Mouse (Mus musculus): ENCODE measurements around the gene Fam98c. TPM values are rescaled to one million over a fixed set of nuclear protein-coding genes. Genes with fewer than 3 reads are reported as not detected.
A peak's percentile ranks its signal among the peaks of the same experiment; 100 is the strongest.

Gene Fam98c
- polyA plus RNA-seq, 1 experiment: 11.6 TPM

DNA sequence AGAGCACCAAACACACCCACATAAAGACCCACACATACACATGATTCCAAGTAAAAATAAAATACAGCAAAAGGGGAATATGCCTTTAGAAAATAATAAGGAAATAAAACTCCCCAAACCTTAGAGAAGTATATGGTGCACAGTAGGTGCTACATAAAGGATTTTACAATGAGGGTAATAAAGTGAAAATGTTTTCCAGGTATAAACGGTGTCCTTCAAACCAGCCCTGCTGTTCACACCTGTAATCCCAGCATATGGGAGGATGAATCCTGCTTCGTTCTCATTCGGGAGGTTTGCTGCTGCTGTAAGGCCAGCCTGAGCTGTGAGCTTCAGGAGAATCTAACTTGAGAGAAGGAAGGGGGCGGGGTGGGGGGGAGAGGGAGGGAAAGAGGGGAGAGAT, 21.8 kb downstream of the Fam98c start:
- H3K36me3 ChIP-seq (ENCODE audit: control insufficient read depth, insufficient read depth): no peaks in the 10 kb centered on the region
- H3K79me2 ChIP-seq (ENCODE audit: control insufficient read depth, insufficient read depth): no peaks in the 10 kb centered on the region
- no peak overlapping the region for H3ac ChIP-seq (ENCODE audit: control insufficient read depth, insufficient read length)
- H3K27me3 ChIP-seq (ENCODE audit: control insufficient read depth, insufficient read depth, insufficient read length): no peaks in the 10 kb centered on the region
- TF ChIP-seq TCF3 (IDR thresholded peaks at IDR 0.05; ENCODE audit: insufficient read length, low read depth) (no peak), MYOG (IDR thresholded peaks at IDR 0.05; ENCODE audit: control insufficient read depth in 1 of 3, insufficient read depth in 1 of 3, insufficient read length in 2 of 3, low read depth in 2 of 3) (no peak), E2F4 (IDR thresholded peaks at IDR 0.05; ENCODE audit: insufficient read depth) (no peak), USF1 (IDR thresholded peaks at IDR 0.05; ENCODE audit: low read depth) (no peak), TCF12 (IDR thresholded peaks at IDR 0.05; ENCODE audit: insufficient read depth, poor library complexity, severe bottlenecking) (no peak), MAX (IDR thresholded peaks at IDR 0.05; ENCODE audit: low read depth) (no peak), POLR2AphosphoS2 (IDR thresholded peaks at IDR 0.05; ENCODE audit: insufficient read length, low read depth) (no peak), SRF (IDR thresholded peaks at IDR 0.05; ENCODE audit: control insufficient read depth, insufficient read length, low read depth) (no peak), CEBPB (IDR thresholded peaks at IDR 0.05; ENCODE audit: insufficient read depth, poor library complexity, severe bottlenecking) (no peak), REST (IDR thresholded peaks at IDR 0.05; ENCODE audit: insufficient read depth, insufficient read length) (no peak)
- H3K4me2 ChIP-seq (ENCODE audit: low read depth): no peak overlapping the region
- H3K4me3 ChIP-seq: no peak overlapping the region

- Histone ChIP-seq H3K27me3 (ENCODE audit: control insufficient read depth, insufficient read depth, insufficient read length) (no peaks in the 10 kb centered on the region), H3K79me2 (ENCODE audit: control insufficient read depth, insufficient read depth) (no peaks in the 10 kb centered on the region)
- TF ChIP-seq POLR2A (IDR thresholded peaks at IDR 0.05; ENCODE audit: insufficient read length, low read depth) (no peak), CEBPB (IDR thresholded peaks at IDR 0.05; ENCODE audit: insufficient read depth, poor library complexity, severe bottlenecking) (no peak), SRF (IDR thresholded peaks at IDR 0.05; ENCODE audit: control insufficient read depth, insufficient read length, low read depth) (no peak), TCF3 (IDR thresholded peaks at IDR 0.05; ENCODE audit: insufficient read length, low read depth) (no peak), E2F4 (IDR thresholded peaks at IDR 0.05; ENCODE audit: insufficient read depth) (no peak)
These were observed 27.3 kb downstream of the Fam98c start for GRCm38 (mm10) chr7:29128725-29129124.

GRCm38 (mm10) chr7:29126173-29126915, 29.7 kb downstream of the Fam98c start:
- no peak overlapping the region for H3K4me3 ChIP-seq
- TF ChIP-seq REST (IDR thresholded peaks at IDR 0.05; ENCODE audit: insufficient read depth, insufficient read length) (no peak), USF1 (IDR thresholded peaks at IDR 0.05; ENCODE audit: low read depth) (peak; percentile 57)
- peaks cover 15% of the 10 kb centered on the region for H3K79me2 ChIP-seq (ENCODE audit: control insufficient read depth, insufficient read depth)
- H3K27me3 ChIP-seq (ENCODE audit: control insufficient read depth, insufficient read depth, insufficient read length): no peaks in the 10 kb centered on the region
- H3K36me3 ChIP-seq (ENCODE audit: control insufficient read depth, insufficient read depth): no peaks in the 10 kb centered on the region
- no peak overlapping the region for H3K4me2 ChIP-seq (ENCODE audit: low read depth)
- no peak overlapping the region for H3ac ChIP-seq (ENCODE audit: control insufficient read depth, insufficient read length)

More at GRCm38 (mm10) chr7:29128725-29129124, 27.3 kb downstream of the Fam98c start:
- Histone ChIP-seq H3K4me2 (ENCODE audit: low read depth) (no peak overlapping the region), H3ac (ENCODE audit: control insufficient read depth, insufficient read length) (no peak overlapping the region), H3K36me3 (ENCODE audit: control insufficient read depth, insufficient read depth) (no peaks in the 10 kb centered on the region), H3K4me3 (no peak overlapping the region)

DNA sequence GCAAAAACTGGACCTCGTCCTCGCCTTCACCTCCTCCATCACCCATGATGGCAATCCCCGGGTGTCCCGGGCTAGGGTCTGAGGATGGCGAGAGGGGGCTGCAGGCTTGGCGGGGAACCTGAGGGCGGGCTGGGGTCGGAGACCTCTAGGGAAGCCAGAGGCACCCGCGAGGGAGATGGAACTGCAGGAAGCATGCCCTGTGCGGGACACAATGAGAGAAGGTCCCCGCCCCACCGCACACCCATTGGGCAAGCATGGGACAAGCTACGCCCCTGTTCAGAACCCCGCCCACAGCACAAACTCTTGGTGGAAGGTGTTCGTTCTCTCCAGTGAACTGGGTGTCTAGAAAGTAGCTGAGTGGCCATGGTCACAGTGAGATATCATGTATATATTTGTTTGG, 31.1 kb downstream of the Fam98c start, which contains the start of gene Ryr1:
TSS of gene Ryr1 (minus strand) at position 210 of the 400 bp plus-strand sequence.
- TF ChIP-seq CEBPB (IDR thresholded peaks at IDR 0.05; ENCODE audit: insufficient read depth, poor library complexity, severe bottlenecking) (no peak), E2F4 (IDR thresholded peaks at IDR 0.05; ENCODE audit: insufficient read depth) (no peak), USF1 (IDR thresholded peaks at IDR 0.05; ENCODE audit: low read depth) (no peak), REST (IDR thresholded peaks at IDR 0.05; ENCODE audit: insufficient read depth, insufficient read length) (no peak), MAX (IDR thresholded peaks at IDR 0.05; ENCODE audit: low read depth) (no peak), TCF12 (IDR thresholded peaks at IDR 0.05; ENCODE audit: insufficient read depth, poor library complexity, severe bottlenecking) (no peak), MYOD1 (IDR thresholded peaks at IDR 0.05; ENCODE audit: control insufficient read depth in 1 of 3, insufficient read length in 2 of 3, low read depth in 2 of 3) (no peak), MYOG (IDR thresholded peaks at IDR 0.05; ENCODE audit: control insufficient read depth in 1 of 3, insufficient read depth in 1 of 3, insufficient read length in 2 of 3, low read depth in 2 of 3) (peak in 1 of 3 experiments; percentile 10), POLR2AphosphoS2 (IDR thresholded peaks at IDR 0.05; ENCODE audit: insufficient read length, low read depth) (peak; percentile 92), POLR2A (IDR thresholded peaks at IDR 0.05; ENCODE audit: insufficient read length, low read depth) (peak; percentile 93)

DNA sequence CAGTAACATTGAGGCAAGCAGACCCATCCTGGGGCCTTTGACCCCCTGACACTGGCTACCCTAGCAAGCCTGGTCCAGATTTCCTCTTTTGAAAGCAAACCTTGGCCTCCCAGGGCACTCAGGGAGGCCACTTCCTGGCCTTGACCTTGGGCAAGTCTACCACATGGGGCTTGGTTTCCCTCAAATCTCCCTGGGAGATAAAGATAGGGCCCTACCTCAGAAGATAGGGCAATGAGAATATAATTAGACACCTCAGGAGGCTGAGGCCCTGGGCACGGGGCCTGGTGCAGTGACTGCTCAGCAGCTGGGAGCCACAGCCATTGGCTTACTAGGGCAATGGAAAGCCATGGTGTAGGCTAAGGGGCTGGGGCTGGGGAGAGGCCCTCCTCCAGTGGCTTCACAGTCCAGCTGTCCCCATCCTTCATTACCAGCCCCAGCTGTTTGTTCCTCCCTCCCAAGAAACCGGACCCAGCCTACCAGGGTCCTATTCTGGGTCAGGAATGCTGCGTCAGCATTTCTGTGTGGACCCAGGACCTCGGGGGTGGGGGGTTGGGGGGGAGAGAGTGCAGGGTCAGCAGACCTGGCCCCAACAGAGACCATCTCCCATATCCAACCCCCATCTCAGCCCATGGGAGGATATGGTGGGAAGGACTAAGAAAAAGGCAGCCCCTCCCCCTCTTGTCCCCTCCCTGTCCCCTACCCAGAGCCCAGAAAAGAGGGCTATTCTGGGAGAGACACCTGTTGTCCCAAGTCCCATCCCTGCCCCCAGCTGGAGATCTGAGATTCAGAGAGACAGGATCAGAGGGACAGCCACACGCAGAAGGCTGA, 32.3 kb downstream of the Fam98c start:
- TF ChIP-seq CEBPB (IDR thresholded peaks at IDR 0.05; ENCODE audit: insufficient read depth, poor library complexity, severe bottlenecking): no peak
- peak; percentile 57 for TF ChIP-seq TCF3 (IDR thresholded peaks at IDR 0.05; ENCODE audit: insufficient read length, low read depth)
- TF ChIP-seq MYOD1 (IDR thresholded peaks at IDR 0.05; ENCODE audit: control insufficient read depth in 1 of 3, insufficient read length in 2 of 3, low read depth in 2 of 3): peak; percentile 90 to 98 (median 97)
- TF ChIP-seq POLR2A (IDR thresholded peaks at IDR 0.05; ENCODE audit: insufficient read length, low read depth): peak; percentile 50
- no peak for TF ChIP-seq POLR2AphosphoS2 (IDR thresholded peaks at IDR 0.05; ENCODE audit: insufficient read length, low read depth)
- no peak for TF ChIP-seq TCF12 (IDR thresholded peaks at IDR 0.05; ENCODE audit: insufficient read depth, poor library complexity, severe bottlenecking)
- TF ChIP-seq MYOG (IDR thresholded peaks at IDR 0.05; ENCODE audit: control insufficient read depth in 1 of 3, insufficient read depth in 1 of 3, insufficient read length in 2 of 3, low read depth in 2 of 3): peak; percentile 61 to 97 (median 74)
- no peak for TF ChIP-seq MAX (IDR thresholded peaks at IDR 0.05; ENCODE audit: low read depth)
- TF ChIP-seq REST (IDR thresholded peaks at IDR 0.05; ENCODE audit: insufficient read depth, insufficient read length): no peak
- Histone ChIP-seq H3ac (ENCODE audit: control insufficient read depth, insufficient read length) (peak overlapping the region; percentile 73), H3K4me3 (peak overlapping the region; percentile 54), H3K4me2 (ENCODE audit: low read depth) (peak overlapping the region; percentile 82), H3K27me3 (ENCODE audit: control insufficient read depth, insufficient read depth, insufficient read length) (no peaks in the 10 kb centered on the region), H3K36me3 (ENCODE audit: control insufficient read depth, insufficient read depth) (no peaks in the 10 kb centered on the region), H3K79me2 (ENCODE audit: control insufficient read depth, insufficient read depth) (peaks cover 15% of the 10 kb centered on the region)

More for the DNA sequence above, 31.1 kb downstream of the Fam98c start, which contains the start of gene Ryr1:
- peaks cover 15% of the 10 kb centered on the region for H3K79me2 ChIP-seq (ENCODE audit: control insufficient read depth, insufficient read depth)
- H3K36me3 ChIP-seq (ENCODE audit: control insufficient read depth, insufficient read depth): no peaks in the 10 kb centered on the region
- H3K27me3 ChIP-seq (ENCODE audit: control insufficient read depth, insufficient read depth, insufficient read length): no peaks in the 10 kb centered on the region
- peak within 1 kb of the TSS; percentile 72 for H3K4me2 ChIP-seq (ENCODE audit: low read depth)
- peak within 1 kb of the TSS; percentile 54 for H3K4me3 ChIP-seq
- H3ac ChIP-seq (ENCODE audit: control insufficient read depth, insufficient read length): peak within 1 kb of the TSS; percentile 73
